Mouse (Mus musculus): ENCODE measurements around the gene Slc2a4. TPM values are rescaled to one million over a fixed set of nuclear protein-coding genes. Genes with fewer than 3 reads are reported as not detected.

The Slc2a4 gene
- polyA plus RNA-seq, 1 experiment from 2014 or later = 22.4 TPM

GRCm38 (mm10) chr11:69976271-69976670, 28.3 kb upstream of the Slc2a4 start:
- no peaks in the 10 kb centered on the region for H3K9me3 ChIP-seq (ENCODE audit: low read length)
- 88% methylated on average over 4 of the region's 4 CpGs for WGBS
- H3K27ac ChIP-seq (ENCODE audit: low read length) = no peak overlapping the region
- H3K4me3 ChIP-seq (ENCODE audit: low read length) = no peak overlapping the region
- peaks cover 9% of the 10 kb centered on the region for H3K4me1 ChIP-seq (ENCODE audit: insufficient read depth, low read length)
- no peak overlapping the region for H3K4me2 ChIP-seq (replicated peaks; ENCODE audit: low read depth, low read length)
- H3K27me3 ChIP-seq (ENCODE audit: insufficient read depth, low read length) = no peaks in the 10 kb centered on the region
- no peak for ATAC-seq (ENCODE audit: low FRiP score, low TSS enrichment)
- no peak overlapping the region for H3K9ac ChIP-seq (replicated peaks; ENCODE audit: low read length)
- peaks cover 49% of the 10 kb centered on the region for H3K36me3 ChIP-seq (ENCODE audit: insufficient read depth, low read length)

DNA sequence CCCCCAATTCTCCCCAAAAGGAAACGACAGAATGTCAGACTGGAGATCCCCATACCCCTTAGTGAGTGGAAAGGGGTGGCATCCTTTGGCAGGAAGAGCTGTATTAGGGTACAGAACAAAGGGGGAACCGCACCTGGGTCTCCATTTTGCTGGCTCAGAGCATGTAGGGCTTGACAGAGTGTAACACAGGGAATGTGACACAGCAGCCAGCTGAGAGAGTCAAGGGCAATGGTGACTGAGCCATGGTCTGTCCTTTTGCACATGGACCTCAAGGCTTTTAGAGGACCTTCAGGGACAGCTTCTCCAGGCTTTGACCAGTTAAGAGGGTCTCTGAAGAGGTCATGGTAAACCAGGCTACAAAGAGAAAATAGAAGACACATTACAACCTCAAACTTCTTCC, 26.9 kb upstream of the Slc2a4 start:
- H3K4me1 ChIP-seq (ENCODE audit: insufficient read depth, low read length) = peaks cover 13% of the 10 kb centered on the region
- ATAC-seq (ENCODE audit: low FRiP score, low TSS enrichment) = no peak
- no peak overlapping the region for H3K4me2 ChIP-seq (replicated peaks; ENCODE audit: low read depth, low read length)
- H3K9me3 ChIP-seq (ENCODE audit: low read length) = no peaks in the 10 kb centered on the region
- no peak overlapping the region for H3K27ac ChIP-seq (ENCODE audit: low read length)
- H3K27me3 ChIP-seq (ENCODE audit: insufficient read depth, low read length) = no peaks in the 10 kb centered on the region
- H3K36me3 ChIP-seq (ENCODE audit: insufficient read depth, low read length) = peaks cover 53% of the 10 kb centered on the region
- no peak overlapping the region for H3K9ac ChIP-seq (replicated peaks; ENCODE audit: low read length)
- H3K4me3 ChIP-seq (ENCODE audit: low read length) = no peak overlapping the region
- WGBS = 98% methylated on average over 2 of the region's 2 CpGs

DNA sequence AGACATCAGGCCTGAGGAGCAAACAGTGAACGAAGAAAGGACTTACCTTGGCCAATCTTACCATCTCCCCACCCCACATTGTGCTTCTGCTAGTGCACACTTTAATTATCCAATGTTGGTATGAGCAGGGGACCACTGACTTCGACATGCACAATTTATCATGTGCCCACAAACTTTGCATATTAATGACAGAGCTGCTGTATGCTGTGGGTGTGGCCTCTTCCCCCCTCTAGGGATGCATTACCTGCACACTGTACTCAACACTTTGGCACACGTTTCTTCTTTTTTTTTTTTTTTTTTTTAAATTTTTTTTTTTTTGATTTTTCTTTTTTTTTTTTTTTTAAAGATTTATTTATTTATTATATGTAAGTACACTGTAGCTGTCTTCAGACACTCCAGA, 22.8 kb upstream of the Slc2a4 start:
- no peak overlapping the region for H3K4me2 ChIP-seq (replicated peaks; ENCODE audit: low read depth, low read length)
- peak overlapping the region; percentile 19 for H3K27ac ChIP-seq (ENCODE audit: low read length)
- H3K9ac ChIP-seq (replicated peaks; ENCODE audit: low read length) = no peak overlapping the region
- no peak for ATAC-seq (ENCODE audit: low FRiP score, low TSS enrichment)
- 75% methylated on average over 3 of the region's 3 CpGs for WGBS
- no peaks in the 10 kb centered on the region for H3K9me3 ChIP-seq (ENCODE audit: low read length)
- peaks cover 53% of the 10 kb centered on the region for H3K36me3 ChIP-seq (ENCODE audit: insufficient read depth, low read length)
- no peak overlapping the region for H3K4me3 ChIP-seq (ENCODE audit: low read length)
- peaks cover 16% of the 10 kb centered on the region; the same call in 1 of the 2 replicates for H3K4me1 ChIP-seq (ENCODE audit: insufficient read depth, low read length)
- peaks cover 9% of the 10 kb centered on the region for H3K27me3 ChIP-seq (ENCODE audit: insufficient read depth, low read length)

- H3K9me3 ChIP-seq (ENCODE audit: low read length) = no peaks in the 10 kb centered on the region
- H3K27ac ChIP-seq (ENCODE audit: low read length) = peak overlapping the region; percentile 19
- H3K36me3 ChIP-seq (ENCODE audit: insufficient read depth, low read length) = peaks cover 49% of the 10 kb centered on the region
- no peak overlapping the region for H3K9ac ChIP-seq (replicated peaks; ENCODE audit: low read length)
- ATAC-seq (ENCODE audit: low FRiP score, low TSS enrichment) = no peak
- peaks cover 15% of the 10 kb centered on the region for H3K27me3 ChIP-seq (ENCODE audit: insufficient read depth, low read length)
- 57% methylated on average over 6 of the region's 6 CpGs for WGBS
- H3K4me3 ChIP-seq (ENCODE audit: low read length) = no peak overlapping the region
- peaks cover 16% of the 10 kb centered on the region; the same call in 1 of the 2 replicates for H3K4me1 ChIP-seq (ENCODE audit: insufficient read depth, low read length)
- H3K4me2 ChIP-seq (replicated peaks; ENCODE audit: low read depth, low read length) = no peak overlapping the region
Observed at GRCm38 (mm10) chr11:69970222-69970621, 22.2 kb upstream of the Slc2a4 start.

GRCm38 (mm10) chr11:69968793-69969192, 20.8 kb upstream of the Slc2a4 start:
- H3K9me3 ChIP-seq (ENCODE audit: low read length) = no peaks in the 10 kb centered on the region
- ATAC-seq (ENCODE audit: low FRiP score, low TSS enrichment) = no peak
- peaks cover 16% of the 10 kb centered on the region; the same call in 1 of the 2 replicates for H3K4me1 ChIP-seq (ENCODE audit: insufficient read depth, low read length)
- no peak overlapping the region for H3K9ac ChIP-seq (replicated peaks; ENCODE audit: low read length)
- H3K27me3 ChIP-seq (ENCODE audit: insufficient read depth, low read length) = peaks cover 28% of the 10 kb centered on the region
- WGBS = 73% methylated on average over 4 of the region's 4 CpGs
- no peak overlapping the region for H3K4me3 ChIP-seq (ENCODE audit: low read length)
- H3K27ac ChIP-seq (ENCODE audit: low read length) = peak overlapping the region; percentile 35
- peaks cover 35% of the 10 kb centered on the region for H3K36me3 ChIP-seq (ENCODE audit: insufficient read depth, low read length)
- H3K4me2 ChIP-seq (replicated peaks; ENCODE audit: low read depth, low read length) = no peak overlapping the region

GRCm38 (mm10) chr11:69966860-69967517, 19.0 kb upstream of the Slc2a4 start:
- peaks cover 21% of the 10 kb centered on the region for H3K36me3 ChIP-seq (ENCODE audit: insufficient read depth, low read length)
- ATAC-seq (ENCODE audit: low FRiP score, low TSS enrichment) = no peak
- H3K9me3 ChIP-seq (ENCODE audit: low read length) = no peaks in the 10 kb centered on the region
- H3K4me1 ChIP-seq (ENCODE audit: insufficient read depth, low read length) = peaks cover 16% of the 10 kb centered on the region; the same call in 1 of the 2 replicates
- peaks cover 44% of the 10 kb centered on the region for H3K27me3 ChIP-seq (ENCODE audit: insufficient read depth, low read length)
- 32% methylated on average over 17 of the region's 17 CpGs for WGBS
- peak overlapping the region; percentile 80 for H3K27ac ChIP-seq (ENCODE audit: low read length)
- H3K4me3 ChIP-seq (ENCODE audit: low read length) = peak overlapping the region; percentile 54
- peak overlapping the region; percentile 57 for H3K9ac ChIP-seq (replicated peaks; ENCODE audit: low read length)
- peak overlapping the region; percentile 61 for H3K4me2 ChIP-seq (replicated peaks; ENCODE audit: low read depth, low read length)

DNA sequence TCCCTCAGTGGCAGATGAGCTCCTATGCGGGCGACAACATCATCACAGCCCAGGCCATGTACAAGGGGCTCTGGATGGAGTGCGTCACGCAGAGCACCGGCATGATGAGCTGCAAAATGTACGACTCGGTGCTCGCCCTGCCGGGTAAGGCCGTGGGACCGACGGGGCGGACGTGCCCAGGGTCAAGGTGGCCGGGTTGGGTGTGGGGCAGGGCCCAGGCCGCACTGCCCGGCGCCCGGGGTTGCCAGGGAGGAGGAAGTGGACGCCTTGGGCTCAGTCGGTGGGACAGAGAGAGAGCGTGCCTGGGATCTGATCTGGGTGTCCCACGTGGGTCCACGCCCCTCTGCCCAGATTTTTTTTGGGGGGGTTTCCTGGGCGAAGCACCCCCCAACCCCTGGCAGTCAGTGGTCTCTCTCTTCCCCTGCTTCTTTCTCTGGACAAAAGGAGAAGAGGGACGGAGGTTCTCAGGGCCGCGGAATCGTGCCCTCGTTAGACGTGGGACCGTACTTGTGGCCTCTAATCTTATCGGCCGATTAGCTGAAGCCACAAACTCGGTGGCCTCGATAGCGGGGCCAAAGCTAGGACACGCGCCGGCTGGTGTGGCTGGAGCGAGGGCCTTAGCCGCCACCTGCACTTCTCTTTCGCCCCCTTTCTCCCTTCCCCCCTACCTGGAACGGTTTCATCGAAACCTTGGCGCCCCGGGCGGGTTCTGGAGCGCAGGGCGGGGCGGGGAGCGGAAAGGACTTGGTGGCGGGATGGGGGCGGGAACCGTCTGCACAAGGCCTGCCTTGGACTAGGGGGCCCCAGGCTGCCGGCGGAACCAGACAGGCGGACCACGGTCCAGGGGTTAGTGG, 18.2 kb upstream of the Slc2a4 start:
- peak overlapping the region; percentile 70 for H3K9ac ChIP-seq (replicated peaks; ENCODE audit: low read length)
- peak overlapping the region; percentile 80 for H3K27ac ChIP-seq (ENCODE audit: low read length)
- peak overlapping the region; percentile 54 for H3K4me3 ChIP-seq (ENCODE audit: low read length)
- ATAC-seq (ENCODE audit: low FRiP score, low TSS enrichment) = peak; percentile 80
- H3K4me2 ChIP-seq (replicated peaks; ENCODE audit: low read depth, low read length) = peak overlapping the region; percentile 61
- H3K4me1 ChIP-seq (ENCODE audit: insufficient read depth, low read length) = peaks cover 16% of the 10 kb centered on the region; the same call in 1 of the 2 replicates
- no peaks in the 10 kb centered on the region for H3K9me3 ChIP-seq (ENCODE audit: low read length)
- under 1% methylated on average over 59 of the region's 59 CpGs for WGBS
- H3K27me3 ChIP-seq (ENCODE audit: insufficient read depth, low read length) = peaks cover 45% of the 10 kb centered on the region
- peaks cover 21% of the 10 kb centered on the region for H3K36me3 ChIP-seq (ENCODE audit: insufficient read depth, low read length)

GRCm38 (mm10) chr11:69965271-69966005, 17.4 kb upstream of the Slc2a4 start:
- Histone ChIP-seq H3K27me3 (ENCODE audit: insufficient read depth, low read length) (peaks cover 45% of the 10 kb centered on the region), H3K9me3 (ENCODE audit: low read length) (no peaks in the 10 kb centered on the region), H3K4me3 (ENCODE audit: low read length) (peak overlapping the region; percentile 54), H3K4me1 (ENCODE audit: insufficient read depth, low read length) (peaks cover 16% of the 10 kb centered on the region; the same call in 1 of the 2 replicates), H3K36me3 (ENCODE audit: insufficient read depth, low read length) (peaks cover 21% of the 10 kb centered on the region), H3K4me2 (replicated peaks; ENCODE audit: low read depth, low read length) (peak overlapping the region; percentile 61), H3K9ac (replicated peaks; ENCODE audit: low read length) (peak overlapping the region; percentile 70), H3K27ac (ENCODE audit: low read length) (peak overlapping the region; percentile 80)
- 2% methylated on average over 49 of the region's 49 CpGs for WGBS
- peak; percentile 66 for ATAC-seq (ENCODE audit: low FRiP score, low TSS enrichment)

DNA sequence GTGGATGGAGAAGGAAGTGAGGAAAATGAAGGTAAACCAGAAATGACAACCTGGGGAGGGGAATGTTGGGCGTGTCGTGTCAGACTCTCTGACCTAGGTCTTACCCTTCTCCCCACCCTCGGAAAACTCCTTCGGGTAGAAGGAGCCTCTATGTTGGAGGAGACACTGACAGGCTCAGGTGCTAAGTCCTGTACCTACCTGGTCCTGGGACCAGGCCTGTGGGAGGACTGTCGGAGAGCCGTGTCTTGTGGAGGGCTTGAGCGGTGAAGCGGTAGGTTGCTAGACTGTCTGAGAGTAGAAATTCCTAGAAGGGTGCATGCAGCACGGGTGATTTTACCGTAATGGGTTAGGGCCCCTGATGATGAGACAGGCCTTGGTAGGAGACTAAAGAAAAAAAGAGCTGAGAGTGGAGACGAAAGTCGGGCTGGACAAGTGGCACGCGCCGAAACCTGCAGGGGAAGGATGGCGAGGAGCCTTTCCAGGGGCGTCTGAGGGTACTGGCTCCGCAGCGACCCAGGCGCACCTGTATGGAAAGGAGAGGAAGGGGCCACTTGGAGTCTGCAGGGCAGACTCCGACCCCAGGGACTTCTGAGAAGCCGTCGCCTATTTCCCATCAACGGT, 16.8 kb upstream of the Slc2a4 start, which contains the start of gene Cldn7:
Cldn7 (plus strand) TSS at position 130 of the 621 bp plus-strand sequence.
- WGBS = 6% methylated on average over 24 of the region's 24 CpGs
- peak within 1 kb of the TSS; percentile 61 for H3K4me2 ChIP-seq (replicated peaks; ENCODE audit: low read depth, low read length)
- H3K27me3 ChIP-seq (ENCODE audit: insufficient read depth, low read length) = peaks cover 45% of the 10 kb centered on the region
- peaks cover 10% of the 10 kb centered on the region; the same call in 1 of the 2 replicates for H3K4me1 ChIP-seq (ENCODE audit: insufficient read depth, low read length)
- peak within 1 kb of the TSS; percentile 80 for H3K27ac ChIP-seq (ENCODE audit: low read length)
- peak within 1 kb of the TSS; percentile 70 for H3K9ac ChIP-seq (replicated peaks; ENCODE audit: low read length)
- H3K4me3 ChIP-seq (ENCODE audit: low read length) = peak within 1 kb of the TSS; percentile 54
- H3K9me3 ChIP-seq (ENCODE audit: low read length) = no peaks in the 10 kb centered on the region
- no peak; the same call in 1 of the 2 replicates for ATAC-seq (ENCODE audit: low FRiP score, low TSS enrichment)
- peaks cover 15% of the 10 kb centered on the region for H3K36me3 ChIP-seq (ENCODE audit: insufficient read depth, low read length)

Measured in kidney, embryonic 16.5 days (tissue).